ENCODE assay signal across 24 mouse cellular contexts in genomic region chr1:165613926-165614325, GRCm38 (mm10).
"Had no signal": no experiment of that assay in that cellular context is flagged by ENCODE, and none has a peak within 500 bp of the region (broad histone marks: within the 10 kb centered on the region; RNA-seq: fewer than 3 reads in every experiment).

No protein-coding gene starts in this region.

- H3K27ac ChIP-seq: heart, embryonic 10.5 days; hindbrain, embryonic 13.5 days; hindbrain, embryonic 15.5 days; hindbrain, postnatal 0 days; kidney, embryonic 15.5 days; kidney, postnatal 0 days; limb, embryonic 10.5 days; limb, embryonic 12.5 days; liver, embryonic 13.5 days; liver, embryonic 15.5 days had no signal

- H3K4me3 ChIP-seq: heart, embryonic 10.5 days; heart, embryonic 12.5 days; hindbrain, embryonic 13.5 days; hindbrain, embryonic 15.5 days; kidney, embryonic 15.5 days; limb, embryonic 10.5 days; limb, embryonic 12.5 days; liver, embryonic 13.5 days; liver, embryonic 15.5 days had no signal

- DNase-seq: gastrocnemius, postnatal 14 days; gastrocnemius, postnatal 36 days; heart, adult 18-20 months; heart, postnatal 10 days; heart, postnatal 36 days; kidney, adult 11 months; kidney, adult 2 months; kidney, adult 9 months; kidney, postnatal 14 days; kidney, postnatal 36 days; layer of hippocampus, adult 9-11 months; liver; liver, embryonic 13.5 days; liver, postnatal 0 days had no signal
